Mouse (Mus musculus) gastrocnemius, postnatal 10 days (tissue): ENCODE results near the gene Atf1. TPM values are rescaled to one million over a fixed set of nuclear protein-coding genes. Genes with fewer than 3 reads are reported as not detected.
"Not testable (repeated sequence)": the region's sequence is repeated elsewhere in the genome, so short reads cannot be mapped to it uniquely, and the experiment has no call there.

Source experiments
- DNase-seq: peaks from one replicate; pipeline ENCODE4 v3.0.0; 2021; ENCODE audit warnings: mixed read lengths
- total RNA-seq, 2 experiments: library from RNA; stranded (reverse); gene quantifications; 2 replicates each; pipeline ENCODE4 v1.2.3; 2021

Gene Atf1
- total RNA-seq, 2 experiments from 2014 or later: 51.5 to 55.9 TPM

- peak; percentile 89 for DNase-seq
These were observed 76.7 kb downstream of the Atf1 start, which contains the start of gene Mettl7a1 for GRCm38 (mm10) chr15:100304019-100304991. Gene Mettl7a1, plus strand, starts transcription at chr15:100304140.

GRCm38 (mm10) chr15:100306201-100306600 lies 78.6 kb downstream of the Atf1 start:
- DNase-seq: no peak

- DNase-seq: not testable (repeated sequence)
These were observed 79.9 kb downstream of the Atf1 start for GRCm38 (mm10) chr15:100307438-100308096.

Other genes with a start within 250 kb of the Atf1 start
- 10 to 100 TPM; 17.5 to 19.3 TPM for gene Dip2b, start 189.2 kb upstream of the Atf1 start, total RNA-seq
- gene Tmprss12, start 53.0 kb downstream of the Atf1 start, total RNA-seq: not detected
- gene Mettl7a1, start 76.3 kb downstream of the Atf1 start, total RNA-seq: 10 to 100 TPM; 17.7 to 18.5 TPM
- gene Mettl7a3, start 107.1 kb downstream of the Atf1 start, total RNA-seq: under 1 TPM; 0.19 to 0.20 TPM
- not detected for gene Methig1, start 125.3 kb downstream of the Atf1 start, total RNA-seq
- gene Mettl7a2, start 125.4 kb downstream of the Atf1 start, total RNA-seq: under 1 TPM; 0.31 to 0.77 TPM
- gene Higd1c, start 136.7 kb downstream of the Atf1 start, total RNA-seq: not detected
- under 1 TPM in 1 of 2 experiments, not detected in 1; 0.18 TPM for gene Gm5475, start 194.3 kb downstream of the Atf1 start, total RNA-seq
- 10 to 100 TPM; 23.3 to 31.9 TPM for gene Slc11a2, start 197.3 kb downstream of the Atf1 start, total RNA-seq
- 10 to 100 TPM; 11.1 to 15.7 TPM for gene Letmd1, start 241.2 kb downstream of the Atf1 start, total RNA-seq